ENCODE assay signal across 20 mouse cellular contexts in the genomic region with DNA sequence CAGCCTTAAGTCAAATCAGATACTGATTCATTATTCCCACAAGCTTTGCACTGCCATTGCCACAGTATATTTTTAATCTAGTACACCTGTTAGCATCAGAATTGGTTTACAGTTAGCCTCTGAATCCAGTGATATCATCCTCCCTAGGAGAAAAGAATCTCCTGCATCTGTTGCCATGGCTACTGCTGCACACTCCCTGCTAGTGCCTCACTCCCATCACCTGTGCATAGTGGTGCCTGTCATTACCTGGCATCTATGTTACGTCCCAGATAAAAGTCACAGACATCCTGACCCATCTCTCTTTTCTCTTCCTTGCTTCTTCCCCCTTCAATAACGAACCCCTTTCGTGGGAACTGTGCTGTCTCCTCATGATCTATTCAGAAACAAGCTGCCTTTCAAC.
DNase-seq lines count a peak whose midpoint lies in the region; ATAC-seq and TF ChIP-seq lines count a peak whose summit lies in the region.
"Had no signal": no experiment of that assay in that cellular context is flagged by ENCODE, and none has a peak within 500 bp of the region (broad histone marks: within the 10 kb centered on the region; RNA-seq: fewer than 3 reads in every experiment).

No protein-coding gene starts in this region.

- no peak overlapping the region for H3K9ac ChIP-seq in forebrain, embryonic 13.5 days
- H3K9ac ChIP-seq in forebrain, embryonic 11.5 days (ENCODE audit: low read length), result no peak overlapping the region
- no peak overlapping the region for H3K9ac ChIP-seq in hindbrain, postnatal 0 days (replicated peaks; ENCODE audit: low read length)
- no peak overlapping the region for H3K9ac ChIP-seq in hindbrain, embryonic 12.5 days
- no peak overlapping the region for H3K9ac ChIP-seq in midbrain, embryonic 16.5 days (ENCODE audit: low read depth, low read length)
- H3K9ac ChIP-seq: embryonic facial prominence, embryonic 13.5 days had no signal

- WGBS in forebrain, embryonic 13.5 days, result 59% methylated on average over 3 of the region's 3 CpGs
- WGBS in forebrain, embryonic 11.5 days, result 64% methylated on average over 3 of the region's 3 CpGs
- 57% methylated on average over 3 of the region's 3 CpGs for WGBS in hindbrain, postnatal 0 days
- WGBS in hindbrain, embryonic 12.5 days, result 76% methylated on average over 3 of the region's 3 CpGs
- 55% methylated on average over 3 of the region's 3 CpGs for WGBS in midbrain, embryonic 16.5 days

- no peak overlapping the region for H3K4me3 ChIP-seq in forebrain, embryonic 13.5 days
- H3K4me3 ChIP-seq in forebrain, embryonic 11.5 days (ENCODE audit: low read depth, low read length), result no peak overlapping the region
- H3K4me3 ChIP-seq in hindbrain, postnatal 0 days (ENCODE audit: low read length), result no peak overlapping the region
- no peak overlapping the region for H3K4me3 ChIP-seq in hindbrain, embryonic 12.5 days
- H3K4me3 ChIP-seq in midbrain, embryonic 16.5 days (ENCODE audit: low read depth, low read length), result no peak overlapping the region
- H3K4me3 ChIP-seq: embryonic facial prominence, embryonic 13.5 days; heart, embryonic 10.5 days had no signal

- no peaks in the 10 kb centered on the region for H3K36me3 ChIP-seq in forebrain, embryonic 13.5 days (ENCODE audit: poor library complexity, severe bottlenecking)
- no peaks in the 10 kb centered on the region for H3K36me3 ChIP-seq in forebrain, embryonic 11.5 days (ENCODE audit: control insufficient read depth, insufficient read depth, low read length)
- H3K36me3 ChIP-seq in hindbrain, postnatal 0 days (ENCODE audit: insufficient read depth, low read length), result no peaks in the 10 kb centered on the region
- H3K36me3 ChIP-seq in hindbrain, embryonic 12.5 days, result no peaks in the 10 kb centered on the region
- no peaks in the 10 kb centered on the region for H3K36me3 ChIP-seq in midbrain, embryonic 16.5 days (ENCODE audit: control insufficient read depth, insufficient read depth, low read length)
- H3K36me3 ChIP-seq: embryonic facial prominence, embryonic 13.5 days; G1E; heart, embryonic 10.5 days had no signal

- H3K4me2 ChIP-seq in forebrain, embryonic 13.5 days, result no peak overlapping the region
- no peak overlapping the region for H3K4me2 ChIP-seq in forebrain, embryonic 11.5 days (ENCODE audit: low read depth, low read length, severe bottlenecking)
- H3K4me2 ChIP-seq in hindbrain, postnatal 0 days (ENCODE audit: low read depth, low read length), result no peak overlapping the region
- no peak overlapping the region for H3K4me2 ChIP-seq in hindbrain, embryonic 12.5 days (replicated peaks)
- H3K4me2 ChIP-seq in midbrain, embryonic 16.5 days (ENCODE audit: low read length), result no peak overlapping the region
- H3K4me2 ChIP-seq: embryonic facial prominence, embryonic 13.5 days had no signal

- 0 out of 2 replicates have a peak, but pooled peaks have one; percentile 50 for ATAC-seq in forebrain, embryonic 13.5 days
- no peak for ATAC-seq in forebrain, embryonic 11.5 days (replicated peaks; ENCODE audit: low FRiP score)
- peak; percentile 68 for ATAC-seq in hindbrain, postnatal 0 days
- ATAC-seq in hindbrain, embryonic 12.5 days (ENCODE audit: low FRiP score), result no peak
- ATAC-seq in midbrain, embryonic 16.5 days, result peak; percentile 88
- ATAC-seq: CD4-positive, CD25-positive, alpha-beta regulatory T cell, adult 4 months; forebrain, embryonic 14.5 days had no signal

- no peak for TF ChIP-seq CTCF in hindbrain, postnatal 0 days (IDR thresholded peaks at IDR 0.05; ENCODE audit: low read depth)

- no peak for DNase-seq in forebrain, embryonic 11.5 days (ENCODE audit: low spot score)
- DNase-seq in hindbrain, postnatal 0 days (ENCODE audit: low spot score), result peak; percentile 10
- peak; percentile 10 for DNase-seq in brain, adult 2 months (ENCODE audit: low read depth, low spot score)
- DNase-seq in T-cell, adult 2 months (ENCODE audit: low spot score), result no peak
- DNase-seq: adrenal gland, postnatal 10 days; B cell, adult 2 months; cerebellum, adult 18-20 months; cerebellum, adult 9-11 months; cerebellum, postnatal 36 days; gastrocnemius, postnatal 10 days; heart, adult 18-20 months; heart, postnatal 10 days had no signal

- no peaks in the 10 kb centered on the region for H3K27me3 ChIP-seq in forebrain, embryonic 13.5 days
- H3K27me3 ChIP-seq in forebrain, embryonic 11.5 days (ENCODE audit: control insufficient read depth, insufficient read depth, low read length), result no peaks in the 10 kb centered on the region
- H3K27me3 ChIP-seq in hindbrain, postnatal 0 days (ENCODE audit: insufficient read depth, low read length), result no peaks in the 10 kb centered on the region
- no peaks in the 10 kb centered on the region for H3K27me3 ChIP-seq in hindbrain, embryonic 12.5 days
- no peaks in the 10 kb centered on the region for H3K27me3 ChIP-seq in midbrain, embryonic 16.5 days (ENCODE audit: control insufficient read depth, insufficient read depth, low read depth, low read length)
- H3K27me3 ChIP-seq: embryonic facial prominence, embryonic 13.5 days had no signal

- no peaks in the 10 kb centered on the region for H3K9me3 ChIP-seq in forebrain, embryonic 13.5 days (replicated peaks)
- no peaks in the 10 kb centered on the region for H3K9me3 ChIP-seq in forebrain, embryonic 11.5 days (ENCODE audit: control insufficient read depth, low read length)
- no peaks in the 10 kb centered on the region for H3K9me3 ChIP-seq in hindbrain, postnatal 0 days (ENCODE audit: low read length)
- no peaks in the 10 kb centered on the region for H3K9me3 ChIP-seq in hindbrain, embryonic 12.5 days (replicated peaks)
- no peaks in the 10 kb centered on the region for H3K9me3 ChIP-seq in midbrain, embryonic 16.5 days (replicated peaks; ENCODE audit: control insufficient read depth, low read length, poor library complexity, severe bottlenecking)
- H3K9me3 ChIP-seq: embryonic facial prominence, embryonic 13.5 days; G1E; heart, embryonic 10.5 days had no signal

- H3K27ac ChIP-seq in forebrain, embryonic 13.5 days, result no peak overlapping the region
- H3K27ac ChIP-seq in forebrain, embryonic 11.5 days (ENCODE audit: low read depth, low read length), result no peak overlapping the region
- no peak overlapping the region for H3K27ac ChIP-seq in hindbrain, postnatal 0 days
- H3K27ac ChIP-seq in hindbrain, embryonic 12.5 days, result no peak overlapping the region
- H3K27ac ChIP-seq in midbrain, embryonic 16.5 days (ENCODE audit: low read length), result no peak overlapping the region
- H3K27ac ChIP-seq: embryonic facial prominence, embryonic 13.5 days; heart, embryonic 10.5 days had no signal

- 0 out of 2 replicates have a peak, but pooled peaks cover 7% of the 10 kb centered on the region for H3K4me1 ChIP-seq in forebrain, embryonic 13.5 days
- H3K4me1 ChIP-seq in forebrain, embryonic 11.5 days (replicated peaks; ENCODE audit: control insufficient read depth, insufficient read depth, low read length), result no peaks in the 10 kb centered on the region
- H3K4me1 ChIP-seq in hindbrain, postnatal 0 days (ENCODE audit: insufficient read depth, low read length), result no peaks in the 10 kb centered on the region
- H3K4me1 ChIP-seq in hindbrain, embryonic 12.5 days, result no peaks in the 10 kb centered on the region
- 0 out of 2 replicates have a peak, but pooled peaks cover 5% of the 10 kb centered on the region for H3K4me1 ChIP-seq in midbrain, embryonic 16.5 days (ENCODE audit: control insufficient read depth, insufficient read depth, low read length)
- H3K4me1 ChIP-seq: embryonic facial prominence, embryonic 13.5 days; heart, embryonic 10.5 days had no signal

Comparison
In these comparisons a context has a peak if more than half of its experiments do, and no peak if none do; other contexts are left out.
1. ATAC-seq: peak in forebrain, embryonic 13.5 days (single experiment), hindbrain, postnatal 0 days (single experiment) and midbrain, embryonic 16.5 days (single experiment); none in forebrain, embryonic 11.5 days (single experiment) and hindbrain, embryonic 12.5 days (single experiment).
2. DNase-seq: peak in hindbrain, postnatal 0 days (single experiment) and brain, adult 2 months (single experiment); none in forebrain, embryonic 11.5 days (single experiment) and T-cell, adult 2 months (single experiment).